Mouse (Mus musculus) erythroblast, embryonic 14.5 days (primary cell): Measurements from ENCODE around the gene Rnf220. TPM values are rescaled to one million over a fixed set of nuclear protein-coding genes. Genes with fewer than 3 reads are reported as not detected.

Source experiments
- H3K27me3 ChIP-seq: 2 replicates; pipeline ENCODE4 v1.6.1; 2012; ENCODE audit warnings: inconsistent platforms; ENCODE audit not compliant: control insufficient read depth
- H3K36me3 ChIP-seq: 2 replicates; pipeline ENCODE4 v1.6.1; 2012; ENCODE audit warnings: mild to moderate bottlenecking, inconsistent platforms; ENCODE audit not compliant: control insufficient read depth
- H3K4me1 ChIP-seq: 2 replicates; pipeline ENCODE4 v1.6.1; 2012; ENCODE audit warnings: inconsistent platforms; ENCODE audit not compliant: control insufficient read depth
- H3K4me3 ChIP-seq: replicated peaks from 2 replicates; pipeline ENCODE3; 2012; ENCODE audit warnings: moderate library complexity, mild to moderate bottlenecking, inconsistent platforms
- H3K9me3 ChIP-seq: 2 replicates; pipeline ENCODE4 v1.6.1; 2012; ENCODE audit warnings: low read length, inconsistent platforms, mixed read lengths; ENCODE audit not compliant: control insufficient read depth
- GATA1 ChIP-seq: IDR thresholded peaks from 2 replicates; pipeline ENCODE4 v1.6.1; 2012; ENCODE audit warnings: low read length, inconsistent platforms, mixed read lengths
- TAL1 ChIP-seq: IDR thresholded peaks from 3 replicates; pipeline ENCODE4 v1.6.1; 2012; ENCODE audit warnings: low read length, inconsistent platforms, mixed read lengths
- polyA plus RNA-seq: library from polyadenylated mRNA; stranded (reverse); fragments of >175 nt; gene quantifications from 2 replicates; pipeline ENCODE4 v1.2.3, GENCODE M21; 2012

The Rnf220 gene
- polyA plus RNA-seq, 1 experiment: 5.1 TPM

GRCm38 (mm10) chr4:117427540-117427939, 69.3 kb downstream of the Rnf220 start:
- H3K36me3 ChIP-seq: no peaks in the 10 kb centered on the region
- H3K27me3 ChIP-seq: peaks cover 7% of the 10 kb centered on the region
- no peaks in the 10 kb centered on the region for H3K9me3 ChIP-seq
- H3K4me3 ChIP-seq: no peak overlapping the region
- no peak for TF ChIP-seq TAL1
- no peak for TF ChIP-seq GATA1
- H3K4me1 ChIP-seq: peaks cover 4% of the 10 kb centered on the region

- no peaks in the 10 kb centered on the region for H3K36me3 ChIP-seq
- no peaks in the 10 kb centered on the region for H3K27me3 ChIP-seq
Observed at GRCm38 (mm10) chr4:117421077-117421476, 75.8 kb downstream of the Rnf220 start.

GRCm38 (mm10) chr4:117416827-117417226, 80.0 kb downstream of the Rnf220 start:
- Histone ChIP-seq H3K27me3 (no peaks in the 10 kb centered on the region), H3K9me3 (peaks cover 2% of the 10 kb centered on the region; the same call in 1 of the 2 replicates), H3K4me3 (no peak overlapping the region), H3K4me1 (no peaks in the 10 kb centered on the region), H3K36me3 (no peaks in the 10 kb centered on the region)
- TF ChIP-seq GATA1 (no peak), TAL1 (no peak)

More at GRCm38 (mm10) chr4:117421077-117421476, 75.8 kb downstream of the Rnf220 start:
- Histone ChIP-seq H3K4me1 (no peaks in the 10 kb centered on the region), H3K9me3 (peaks cover 2% of the 10 kb centered on the region; the same call in 1 of the 2 replicates), H3K4me3 (no peak overlapping the region)
- no peak for TF ChIP-seq TAL1
- TF ChIP-seq GATA1: no peak

- H3K4me1 ChIP-seq: no peaks in the 10 kb centered on the region
- H3K9me3 ChIP-seq: no peaks in the 10 kb centered on the region
- H3K36me3 ChIP-seq: no peaks in the 10 kb centered on the region
- H3K27me3 ChIP-seq: no peaks in the 10 kb centered on the region
- TF ChIP-seq TAL1: no peak
- no peak for TF ChIP-seq GATA1
- no peak overlapping the region for H3K4me3 ChIP-seq
Observed at GRCm38 (mm10) chr4:117410049-117410410, 86.8 kb downstream of the Rnf220 start.

GRCm38 (mm10) chr4:117409144-117410048, 87.5 kb downstream of the Rnf220 start:
- no peaks in the 10 kb centered on the region for H3K27me3 ChIP-seq
- no peaks in the 10 kb centered on the region for H3K4me1 ChIP-seq
- no peak for TF ChIP-seq GATA1
- no peak for TF ChIP-seq TAL1
- no peaks in the 10 kb centered on the region for H3K9me3 ChIP-seq
- H3K4me3 ChIP-seq: no peak overlapping the region
- no peaks in the 10 kb centered on the region for H3K36me3 ChIP-seq

- no peaks in the 10 kb centered on the region for H3K4me1 ChIP-seq
- no peaks in the 10 kb centered on the region for H3K9me3 ChIP-seq
- H3K36me3 ChIP-seq: no peaks in the 10 kb centered on the region
- no peak overlapping the region for H3K4me3 ChIP-seq
- no peaks in the 10 kb centered on the region for H3K27me3 ChIP-seq
- TF ChIP-seq GATA1 (no peak), TAL1 (no peak)
Observed at GRCm38 (mm10) chr4:117407945-117408344, 88.9 kb downstream of the Rnf220 start.

GRCm38 (mm10) chr4:117405999-117406398, 90.9 kb downstream of the Rnf220 start:
- Histone ChIP-seq H3K36me3 (no peaks in the 10 kb centered on the region), H3K9me3 (no peaks in the 10 kb centered on the region), H3K27me3 (no peaks in the 10 kb centered on the region), H3K4me3 (no peak overlapping the region), H3K4me1 (no peaks in the 10 kb centered on the region)
- no peak for TF ChIP-seq TAL1
- TF ChIP-seq GATA1: no peak

- Histone ChIP-seq H3K4me3 (no peak overlapping the region), H3K27me3 (no peaks in the 10 kb centered on the region), H3K36me3 (no peaks in the 10 kb centered on the region), H3K4me1 (no peaks in the 10 kb centered on the region), H3K9me3 (no peaks in the 10 kb centered on the region)
- no peak for TF ChIP-seq GATA1
- TF ChIP-seq TAL1: no peak
Observed at GRCm38 (mm10) chr4:117405211-117405610, 91.6 kb downstream of the Rnf220 start.

GRCm38 (mm10) chr4:117403411-117403810, 93.4 kb downstream of the Rnf220 start:
- H3K4me3 ChIP-seq: no peak overlapping the region
- H3K27me3 ChIP-seq: no peaks in the 10 kb centered on the region
- no peak for TF ChIP-seq TAL1
- TF ChIP-seq GATA1: no peak
- H3K36me3 ChIP-seq: no peaks in the 10 kb centered on the region
- no peaks in the 10 kb centered on the region for H3K9me3 ChIP-seq
- no peaks in the 10 kb centered on the region for H3K4me1 ChIP-seq

- H3K27me3 ChIP-seq: peaks cover 7% of the 10 kb centered on the region
- TF ChIP-seq GATA1: no peak
- TF ChIP-seq TAL1: no peak
- no peaks in the 10 kb centered on the region for H3K36me3 ChIP-seq
- H3K9me3 ChIP-seq: no peaks in the 10 kb centered on the region
- no peak overlapping the region for H3K4me3 ChIP-seq
- H3K4me1 ChIP-seq: peaks cover 5% of the 10 kb centered on the region
Observed at GRCm38 (mm10) chr4:117397128-117397527, 99.7 kb downstream of the Rnf220 start.
